Mouse (Mus musculus) spleen, postnatal 10 days (tissue): ENCODE measurements around the gene Ncstn.

Source experiments
- DNase-seq, 2 experiments: peaks; one replicate each; pipeline ENCODE4 v3.0.0; 2021 to 2022; ENCODE audit warnings: low spot score in 2 of 2

Ncstn gene

DNA sequence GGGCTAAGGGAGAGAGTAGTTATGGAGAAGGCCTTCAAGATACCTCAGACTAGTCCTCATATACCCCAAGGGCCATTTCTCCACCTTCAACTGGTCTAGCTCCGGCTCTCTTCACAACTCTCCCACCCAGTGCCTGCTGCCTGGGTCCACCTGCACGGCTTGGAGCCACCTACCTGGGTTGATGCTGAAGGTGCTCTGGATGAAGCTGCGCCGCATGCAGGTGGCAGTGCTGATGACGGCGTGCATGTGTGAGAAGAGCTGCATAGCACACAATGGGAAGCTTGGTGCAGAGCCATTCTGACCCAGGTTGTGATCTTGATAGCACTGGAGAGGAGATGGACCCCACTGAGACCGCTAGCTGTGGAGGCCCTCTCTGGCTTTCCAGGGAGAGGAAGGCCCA is 10.0 kb downstream of the Ncstn start:
- no peak for DNase-seq

DNA sequence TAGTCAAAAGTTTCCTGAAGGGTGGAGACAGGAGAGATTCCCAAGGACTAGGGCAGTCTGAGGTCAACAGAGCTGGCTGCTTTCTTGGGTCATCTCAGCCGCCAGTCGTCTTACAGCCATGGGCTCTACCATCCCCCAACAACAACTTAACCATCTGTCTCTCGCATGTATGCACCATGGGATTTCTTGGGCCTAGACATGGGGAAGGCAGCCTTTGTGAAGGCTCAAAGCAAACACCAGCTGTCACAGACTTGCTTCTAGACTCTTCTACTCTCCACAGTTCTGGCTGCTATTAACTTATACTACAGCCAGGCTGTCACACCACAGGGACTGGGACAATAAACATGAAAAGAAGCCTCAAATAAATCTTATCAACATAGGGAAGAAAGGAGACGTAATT is 11.0 kb downstream of the Ncstn start:
- DNase-seq, result no peak

DNA sequence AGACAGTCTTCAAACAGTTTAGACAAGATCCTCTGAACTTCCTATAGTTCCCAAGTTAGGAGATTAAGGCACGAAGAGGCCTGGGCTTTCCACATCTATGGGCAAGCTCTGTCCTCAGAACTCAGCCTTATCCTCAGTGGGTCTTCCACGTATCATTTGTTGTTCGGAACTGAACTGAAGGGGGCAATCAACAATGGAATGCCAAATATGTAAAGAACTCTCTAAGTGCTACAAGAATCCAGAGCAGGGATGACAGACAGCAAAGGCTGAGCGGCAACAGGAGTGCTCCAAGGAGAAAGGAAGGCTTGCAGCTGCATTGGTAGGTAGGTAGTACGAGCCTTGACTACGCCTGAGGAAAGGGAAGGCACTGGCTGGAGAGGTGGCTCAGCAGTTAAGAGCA is 12.4 kb downstream of the Ncstn start:
- no peak for DNase-seq

DNA sequence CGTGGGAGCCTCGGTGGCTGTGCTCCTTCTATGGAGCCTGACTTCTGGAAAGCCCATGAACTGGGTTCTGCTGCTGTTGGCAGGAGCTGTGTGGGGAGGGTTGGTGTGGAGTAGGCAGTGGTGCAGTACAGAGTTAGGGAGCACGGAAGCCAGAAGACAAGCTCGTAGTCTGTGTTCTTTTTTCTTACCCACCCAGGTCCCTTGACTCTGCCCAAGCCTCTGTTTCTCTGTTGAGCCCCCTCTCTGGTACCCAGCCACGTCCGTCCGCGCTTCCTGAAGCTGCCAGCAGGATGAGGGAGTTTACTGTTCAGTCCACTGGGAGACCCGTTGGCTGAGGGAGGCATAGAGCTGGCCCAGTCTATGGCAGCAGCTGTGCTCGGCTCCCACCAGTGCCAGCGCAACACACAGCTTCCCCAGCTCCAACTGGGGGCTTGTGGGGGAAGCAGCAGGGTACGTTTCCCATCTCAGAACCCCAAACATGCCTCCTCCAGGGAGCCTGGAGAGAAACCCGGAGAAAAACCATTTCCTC is 17.9 kb downstream of the Ncstn start:
- no peak for DNase-seq

DNA sequence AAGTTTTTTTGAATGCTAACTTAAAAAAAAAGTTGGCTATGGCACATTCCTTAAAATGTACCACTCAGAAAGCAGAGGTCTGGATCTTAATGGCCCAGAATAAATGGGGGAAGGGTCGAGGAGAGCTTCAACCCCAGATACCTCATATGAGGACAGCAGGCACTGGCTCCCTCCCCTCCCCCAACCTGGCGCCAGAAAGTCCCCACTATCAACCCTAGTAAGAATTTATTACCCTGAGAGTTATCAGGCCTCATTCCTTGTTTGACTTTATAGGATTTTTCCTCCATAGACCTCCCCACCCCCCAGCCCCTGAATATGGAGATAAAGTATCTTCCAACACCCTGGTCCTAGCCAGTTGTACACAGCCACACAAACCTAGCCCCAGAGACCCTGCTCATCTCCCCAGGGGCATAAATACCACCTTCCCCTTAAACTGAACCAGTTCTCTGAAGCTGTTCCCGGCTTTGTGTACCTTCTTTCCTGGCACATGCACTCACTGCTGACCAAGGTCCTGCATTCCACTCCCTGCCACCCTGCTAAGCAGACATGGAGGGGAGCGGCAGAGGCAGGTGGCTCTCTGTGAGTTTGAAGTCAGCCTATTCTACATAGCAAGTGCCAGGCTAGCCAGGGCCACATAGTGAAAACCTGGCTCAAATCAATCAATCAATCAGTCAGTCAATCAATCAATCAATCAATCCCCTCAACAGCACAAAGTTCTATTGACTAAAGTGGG is 19.1 kb downstream of the Ncstn start:
- no peak for DNase-seq

DNA sequence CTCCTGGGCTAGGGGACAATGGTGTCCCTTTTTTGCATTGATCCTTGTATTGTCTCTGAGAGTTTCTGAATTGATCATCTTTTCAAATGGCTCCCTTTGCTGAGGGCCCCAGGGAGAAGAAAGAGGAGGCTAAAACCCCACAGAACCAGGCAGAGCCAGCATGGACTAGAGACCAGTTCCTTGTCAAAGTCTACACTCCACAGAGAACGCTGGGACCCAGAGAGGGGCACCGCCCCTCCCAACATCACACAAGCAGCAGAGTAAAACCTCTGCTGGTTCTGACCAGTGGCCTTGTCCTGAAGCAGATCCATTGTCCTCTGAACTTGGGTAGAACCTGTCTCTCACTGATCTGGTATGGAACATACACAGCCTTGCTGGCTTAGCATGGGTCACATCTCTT is 20.5 kb downstream of the Ncstn start:
- DNase-seq, result no peak

DNA sequence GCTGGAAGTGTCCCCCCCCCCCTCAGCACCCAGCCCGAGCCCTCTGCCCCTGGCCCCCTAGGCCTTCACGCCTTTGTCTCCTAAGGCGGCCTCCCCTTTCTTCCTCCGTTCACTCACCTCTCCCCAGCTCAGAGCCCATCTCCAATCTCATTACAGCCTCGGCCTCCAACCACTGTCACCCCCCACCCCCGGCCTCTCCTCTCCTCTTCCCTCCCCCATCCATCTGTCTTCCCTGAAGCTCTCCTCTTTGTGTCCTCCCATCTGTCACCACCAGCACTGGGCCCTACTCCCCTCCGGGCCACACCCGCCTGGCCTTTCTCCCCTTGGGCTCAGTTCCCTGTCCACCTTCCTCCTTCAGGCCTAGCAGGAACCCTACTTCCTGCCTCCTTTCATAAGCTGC is 21.4 kb downstream of the Ncstn start:
- no peak for DNase-seq

DNA sequence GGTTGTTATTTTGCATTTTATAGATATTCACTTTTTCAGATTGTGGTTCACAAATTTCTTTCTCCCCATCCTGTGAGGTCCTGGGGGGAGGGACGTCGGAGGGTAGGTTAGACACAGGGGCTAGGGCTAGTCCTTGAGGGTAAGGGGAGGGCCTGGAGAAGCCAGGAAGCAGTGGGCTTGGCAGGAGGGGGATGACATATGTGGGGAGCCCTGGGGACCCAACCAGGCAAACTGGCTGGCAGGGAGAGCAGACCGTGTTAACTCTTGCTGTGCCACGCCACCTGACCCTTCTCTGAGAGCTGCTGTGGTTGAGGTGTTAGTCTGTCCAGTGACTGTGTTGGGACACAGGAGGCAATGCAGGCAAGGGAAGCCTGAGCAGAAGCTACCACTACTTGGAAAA is 21.9 kb downstream of the Ncstn start:
- no peak for DNase-seq

DNA sequence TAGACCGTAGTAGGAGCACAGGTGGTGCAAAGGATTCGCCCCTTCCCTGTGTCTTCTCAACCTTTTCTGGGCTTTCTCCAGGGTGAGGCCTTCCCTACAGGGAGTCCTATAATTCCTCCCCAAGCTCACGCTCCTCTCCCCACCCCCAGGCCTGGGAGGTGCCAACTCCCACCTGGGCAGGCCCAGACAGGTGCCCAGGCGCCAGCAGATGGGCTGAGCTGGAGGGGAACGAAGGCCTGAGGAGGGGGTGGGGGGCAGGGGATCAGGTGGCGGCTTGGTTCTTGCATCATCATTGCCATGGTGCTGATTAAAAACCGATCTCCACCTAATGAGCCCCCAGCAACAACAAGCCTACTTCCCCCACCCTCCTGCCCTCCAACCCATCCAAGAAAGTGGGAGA is 23.7 kb downstream of the Ncstn start:
- DNase-seq, result no peak

DNA sequence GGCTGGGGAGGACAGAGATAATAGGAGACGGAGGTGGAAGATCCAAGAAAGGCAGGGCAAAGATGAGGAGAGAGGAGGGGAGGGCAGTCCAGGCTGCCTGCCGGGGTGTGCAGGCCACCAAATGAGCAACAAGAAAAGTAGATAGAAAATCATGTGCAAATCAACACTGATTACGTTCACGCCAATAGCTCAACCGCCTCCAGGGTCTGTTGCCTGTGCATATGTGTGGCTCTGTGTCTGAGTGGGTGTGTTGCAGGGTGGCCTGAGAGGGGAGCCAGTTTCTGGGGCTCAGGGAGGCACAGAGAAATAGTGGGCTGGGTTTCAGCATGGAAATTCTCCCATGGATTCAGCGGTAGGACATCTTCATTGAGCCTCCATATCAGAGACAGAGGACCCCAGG is 24.3 kb downstream of the Ncstn start:
- DNase-seq, result no peak

DNA sequence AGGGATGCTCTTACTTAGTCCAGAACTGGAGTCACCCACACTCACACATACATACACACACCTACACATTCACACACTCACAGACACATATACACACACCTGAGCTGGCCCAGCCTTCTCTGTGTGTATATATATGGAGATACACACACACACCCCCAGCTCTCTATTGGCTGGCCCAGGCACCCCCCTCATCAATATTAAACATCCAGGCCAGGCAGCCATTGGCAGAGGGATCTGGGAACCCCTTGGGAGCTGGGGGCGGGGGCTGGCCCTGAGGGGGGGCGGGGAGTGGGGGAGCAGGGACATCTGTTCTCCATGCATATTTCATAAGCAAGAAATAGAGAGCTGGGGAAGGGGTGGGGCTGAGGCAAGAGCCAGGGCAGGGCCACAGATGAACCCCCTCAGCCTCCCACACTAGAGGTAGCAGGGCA is 25.1 kb downstream of the Ncstn start, which contains the start of gene Nhlh1:
Gene Nhlh1, minus strand, starts transcription at position 83 of the 431 bp plus-strand sequence.
- no peak for DNase-seq

DNA sequence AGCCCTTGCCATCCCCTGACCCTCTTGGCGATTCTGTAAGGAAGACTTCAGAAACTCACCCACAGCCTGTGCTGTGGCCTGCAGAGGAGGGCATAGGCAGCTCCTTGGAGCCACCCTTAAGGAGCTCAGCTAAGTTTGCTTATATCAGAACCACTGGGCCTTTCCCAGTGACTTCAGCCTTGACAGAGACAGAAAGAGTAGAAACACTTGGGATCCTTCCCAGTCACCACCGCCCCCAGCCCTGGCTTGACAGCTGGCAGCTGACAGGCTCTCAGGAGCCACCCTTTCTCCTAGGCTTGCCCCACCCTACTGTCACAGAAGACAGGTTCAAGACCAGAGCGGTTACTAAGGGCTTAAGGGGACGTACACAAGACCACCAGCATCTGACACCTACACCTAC is 26.3 kb downstream of the Ncstn start:
- DNase-seq, result no peak

DNA sequence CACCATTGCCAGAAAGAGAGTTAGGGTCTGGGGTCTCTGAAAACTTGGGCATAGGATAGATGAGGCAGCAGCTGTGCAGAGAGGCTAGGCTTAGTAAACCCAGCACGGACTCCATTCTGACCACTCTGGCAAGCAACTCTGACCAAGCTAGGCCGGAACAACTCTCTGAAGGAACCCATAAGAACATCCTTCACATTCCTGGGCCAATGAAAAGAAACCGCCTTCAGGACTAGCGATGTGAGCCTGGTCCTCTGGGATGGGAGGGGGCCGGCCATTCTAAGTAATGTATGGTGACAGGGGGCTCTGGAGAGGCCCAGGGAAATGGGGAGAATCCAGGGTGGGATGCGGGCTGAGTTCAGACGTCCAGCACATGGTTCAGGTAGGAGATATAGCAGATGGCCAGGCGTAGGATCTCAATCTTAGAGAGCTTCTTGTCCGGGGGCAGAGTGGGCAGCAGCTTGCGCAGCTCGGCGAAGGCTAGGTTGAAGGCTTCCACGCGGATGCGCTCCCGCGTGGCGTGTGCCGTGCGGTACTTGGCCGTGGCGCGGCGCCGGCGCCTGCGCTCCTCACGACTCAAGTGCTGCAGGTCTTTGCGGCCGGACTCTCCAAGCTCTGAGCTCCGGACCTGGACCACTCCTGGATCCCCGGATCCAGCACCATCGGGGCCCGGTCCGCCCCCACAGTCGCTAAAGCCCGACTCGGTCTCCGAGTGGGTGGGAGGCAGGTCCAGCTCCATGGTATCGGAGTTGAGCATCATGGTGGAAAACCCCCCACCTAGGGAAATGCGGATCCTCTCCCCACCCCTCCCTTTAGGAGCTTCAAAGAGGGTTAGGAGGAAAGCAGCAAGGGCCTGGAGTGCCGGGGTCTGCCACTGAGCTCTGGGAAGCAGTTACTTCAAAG is 28.8 kb downstream of the Ncstn start:
- no peak for DNase-seq

DNA sequence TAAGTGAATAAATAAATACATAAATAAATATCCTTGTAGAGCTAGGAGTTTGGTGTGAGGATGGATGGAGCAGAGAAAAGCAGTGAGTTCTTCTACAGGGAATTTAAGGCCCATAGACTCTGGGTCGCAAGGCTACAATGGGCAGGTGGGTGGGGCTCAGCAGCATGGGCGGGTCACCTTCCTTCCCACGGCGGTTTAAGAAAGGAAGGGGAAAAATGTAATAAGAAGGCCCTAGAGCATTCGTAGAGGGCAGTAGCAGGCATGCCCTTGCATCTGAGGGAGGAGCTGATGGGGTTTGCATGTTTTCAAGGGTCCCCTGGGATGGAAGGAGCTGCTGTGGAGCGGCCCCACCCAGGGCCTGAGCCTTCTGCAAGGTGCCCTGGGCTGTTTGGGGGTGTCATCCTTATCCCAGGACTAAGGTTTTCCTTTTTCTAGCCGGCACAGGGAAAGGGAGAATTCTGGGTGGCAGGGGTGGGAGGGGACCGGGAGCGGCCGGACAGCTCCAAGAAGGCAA is 29.8 kb downstream of the Ncstn start:
- no peak for DNase-seq

DNA sequence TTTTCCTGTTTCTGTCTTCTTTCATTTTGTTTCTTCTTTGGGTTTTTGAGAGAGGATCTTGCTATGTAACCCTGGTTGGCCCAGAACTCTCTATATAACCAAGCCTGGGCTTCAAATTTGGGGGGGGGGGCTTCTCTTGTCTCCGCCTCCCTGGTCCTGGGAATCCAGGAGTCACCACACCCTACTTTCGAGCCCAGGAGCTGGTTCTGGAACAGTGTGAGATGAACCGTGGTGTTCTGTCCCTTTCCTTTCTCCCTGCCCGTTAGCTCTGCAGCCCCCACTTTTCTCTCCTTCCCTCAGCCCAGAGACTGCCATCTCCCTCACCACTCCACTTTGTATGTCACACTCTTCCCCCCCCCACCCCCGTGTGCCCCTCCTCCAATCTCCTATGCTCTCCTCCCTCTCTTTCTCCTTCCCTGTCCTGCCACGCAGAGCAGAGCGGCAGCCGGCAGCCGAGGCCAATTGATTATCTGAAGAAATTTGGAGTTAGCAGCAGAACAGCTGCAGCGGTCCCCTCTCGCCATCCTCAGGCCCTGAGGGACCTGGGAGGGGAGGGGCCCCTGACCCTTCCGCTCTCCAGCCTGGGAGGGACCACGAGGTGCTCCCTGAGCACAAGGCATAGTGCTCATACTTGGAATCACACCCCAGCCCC is 33.3 kb downstream of the Ncstn start:
- DNase-seq, result no peak

DNA sequence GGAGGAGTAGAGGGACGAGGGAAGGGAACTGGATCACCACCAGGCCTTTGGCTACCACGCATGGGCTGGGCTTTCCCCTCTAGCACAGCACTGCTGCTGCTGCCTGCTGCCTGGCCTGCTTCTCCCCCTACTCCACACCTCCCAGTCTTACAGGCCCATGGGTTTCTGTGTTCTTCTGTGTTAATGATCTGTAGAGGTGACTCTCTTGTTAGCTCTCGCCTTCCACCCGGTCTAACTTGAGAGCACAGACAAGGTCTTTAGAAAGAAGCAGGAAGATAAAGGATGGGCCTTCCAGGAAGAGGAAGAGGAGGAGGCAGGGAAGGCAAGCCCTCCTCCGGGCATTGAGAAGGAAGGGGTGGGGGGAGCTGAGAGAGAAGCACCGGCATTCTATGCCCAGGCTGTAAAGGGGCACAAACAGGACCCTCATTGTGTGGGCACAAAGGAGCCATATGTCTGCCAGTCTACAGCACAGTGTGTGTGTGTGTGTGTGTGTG is 34.3 kb downstream of the Ncstn start:
- no peak for DNase-seq

DNA sequence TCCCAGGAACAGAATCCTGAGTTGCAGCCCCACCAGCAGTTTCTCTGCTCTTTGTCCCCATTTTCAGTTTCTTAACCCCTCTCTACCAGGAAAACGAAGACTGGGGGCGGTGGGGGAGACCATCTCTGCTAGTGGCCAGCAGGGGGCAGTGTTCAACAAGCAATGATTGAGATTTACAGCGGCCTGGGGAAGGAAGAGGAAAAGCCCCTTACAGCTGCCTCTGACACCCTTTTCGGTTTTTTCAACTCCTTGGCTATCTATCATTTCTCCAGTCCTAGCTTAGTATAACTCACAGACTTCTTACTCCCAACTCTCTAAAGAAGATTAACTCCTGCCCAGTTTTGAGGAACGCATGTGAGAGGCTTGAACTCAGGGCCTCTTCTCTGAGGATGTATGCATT is 35.7 kb downstream of the Ncstn start:
- DNase-seq, result peak; percentile 51 to 77

DNA sequence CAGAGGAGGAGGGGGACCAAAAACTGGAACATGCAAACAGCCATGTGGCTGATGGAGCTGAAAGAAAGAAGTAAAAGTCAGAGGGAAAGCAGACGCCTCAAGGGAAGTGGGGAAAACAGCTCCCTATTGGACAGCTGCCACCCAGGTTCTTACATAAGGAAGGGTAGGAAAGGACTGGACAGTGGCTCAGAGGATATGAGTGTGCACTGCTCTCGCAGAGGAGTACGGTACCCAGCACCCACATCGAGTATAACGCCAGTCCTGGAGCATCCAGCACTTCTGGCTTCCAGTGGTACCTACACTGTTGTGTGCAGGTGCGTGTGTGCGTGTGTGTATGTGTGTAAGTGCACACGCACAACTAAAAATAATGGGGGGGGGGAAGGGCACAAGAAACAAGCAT is 36.2 kb downstream of the Ncstn start:
- no peak for DNase-seq

DNA sequence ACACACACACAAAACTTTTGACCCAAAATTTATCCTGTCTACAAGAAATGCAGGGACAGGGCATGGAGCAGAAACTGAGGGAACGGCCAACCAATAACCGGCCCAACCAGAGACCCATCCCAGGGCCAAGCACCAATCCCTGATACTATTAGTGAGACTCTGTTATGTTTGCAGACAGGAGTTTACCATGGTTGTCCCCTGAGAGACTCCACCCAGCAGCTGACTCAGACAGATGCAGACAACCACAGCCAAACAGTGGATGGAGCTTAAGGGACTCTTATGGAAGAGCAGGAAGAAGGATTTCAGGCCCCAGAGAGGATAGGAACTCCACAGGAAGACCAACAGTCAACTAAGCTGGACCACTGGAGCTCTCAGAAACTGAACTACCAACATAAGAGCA is 52.7 kb downstream of the Ncstn start:
- DNase-seq, result no peak

DNA sequence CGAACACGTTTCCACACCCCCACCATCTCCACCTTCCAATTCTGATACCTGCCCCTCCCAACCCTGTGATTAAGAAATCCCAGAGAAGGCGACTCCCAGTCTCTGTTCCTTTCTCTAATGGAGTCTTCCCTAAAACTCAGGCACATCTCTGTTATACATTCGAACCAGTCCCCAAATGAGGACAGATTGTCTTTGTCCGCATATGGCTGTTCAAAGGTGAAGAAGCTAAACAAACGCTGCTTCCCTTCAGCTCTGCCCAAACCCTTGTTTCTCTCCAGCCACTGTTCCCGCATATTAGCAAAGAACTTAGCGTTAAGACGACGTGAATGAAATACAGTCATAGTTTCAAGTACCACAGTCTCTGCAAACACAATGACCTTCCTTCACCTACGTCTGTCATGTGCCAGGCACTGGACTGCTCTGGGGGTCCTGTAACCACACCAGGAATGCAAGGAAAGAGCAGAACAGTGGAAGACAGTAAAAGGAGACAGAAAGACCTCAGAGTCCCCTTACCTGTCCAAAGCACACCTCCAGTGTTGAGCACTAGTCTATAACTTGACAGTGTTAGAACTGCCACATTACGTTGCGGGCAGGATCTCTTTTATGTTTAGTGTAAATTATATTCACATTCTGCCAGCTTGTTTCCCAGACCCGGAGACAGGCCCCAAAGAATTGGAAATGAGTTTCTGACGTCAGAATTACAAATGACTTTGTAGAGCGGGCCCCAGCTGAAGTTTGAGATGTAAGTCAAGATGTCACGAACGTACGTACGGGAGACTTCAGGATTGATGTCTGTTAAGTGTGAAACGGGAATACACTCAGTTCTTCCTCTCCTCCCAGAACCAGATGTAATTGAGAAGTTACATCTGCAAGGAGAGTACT is 54.0 kb downstream of the Ncstn start, which contains the start of gene Vangl2:
Gene Vangl2, minus strand, starts transcription at position 51 of the 882 bp plus-strand sequence.
- DNase-seq, result no peak

DNA sequence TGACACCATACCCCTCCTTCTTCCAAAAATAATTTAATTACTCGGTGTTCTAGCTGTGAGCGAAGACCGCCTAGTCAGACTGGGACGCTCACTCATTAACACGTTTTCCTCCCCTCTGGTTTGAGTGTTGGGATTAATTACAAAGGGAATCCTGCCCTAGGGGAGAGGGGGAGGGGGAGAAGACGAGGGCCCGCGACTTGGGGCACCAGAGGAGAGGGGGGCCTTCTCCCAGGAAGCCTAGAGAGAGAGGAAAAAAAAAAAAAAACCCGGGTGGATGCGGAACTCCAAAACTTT is 54.8 kb downstream of the Ncstn start:
- DNase-seq, result no peak
